ENCODE assay signal across 26 mouse cellular contexts in genomic region chr19:32752357-32752756, GRCm38 (mm10).
"Had no signal": no experiment of that assay in that cellular context is flagged by ENCODE, and none has a peak within 500 bp of the region (broad histone marks: within the 10 kb centered on the region; RNA-seq: fewer than 3 reads in every experiment).

No protein-coding gene starts in this region.

- H3K4me1 ChIP-seq: limb, embryonic 12.5 days had no signal

- H3K36me3 ChIP-seq: heart, embryonic 10.5 days; heart, embryonic 12.5 days; hindbrain, embryonic 13.5 days; hindbrain, embryonic 15.5 days; kidney, embryonic 15.5 days; limb, embryonic 10.5 days; limb, embryonic 12.5 days; liver, embryonic 13.5 days; liver, embryonic 15.5 days had no signal

- ATAC-seq: hindbrain, postnatal 0 days; intestine, embryonic 16.5 days had no signal

- H3K9ac ChIP-seq: heart, embryonic 12.5 days; hindbrain, embryonic 13.5 days; hindbrain, embryonic 15.5 days; kidney, embryonic 15.5 days; limb, embryonic 12.5 days; liver, embryonic 13.5 days; liver, embryonic 15.5 days had no signal

- H3K4me3 ChIP-seq: gastrocnemius, adult 2 months; heart, embryonic 10.5 days; heart, embryonic 12.5 days; hindbrain, embryonic 13.5 days; hindbrain, embryonic 15.5 days; kidney, embryonic 15.5 days; left cerebral cortex, adult 2 months; limb, embryonic 10.5 days; limb, embryonic 12.5 days; liver, embryonic 13.5 days; liver, embryonic 15.5 days had no signal

- H3K27me3 ChIP-seq: heart, embryonic 12.5 days; hindbrain, embryonic 15.5 days had no signal

- H3K4me2 ChIP-seq: heart, embryonic 12.5 days; hindbrain, embryonic 13.5 days; hindbrain, embryonic 15.5 days; kidney, embryonic 15.5 days; limb, embryonic 12.5 days; liver, embryonic 11.5 days; liver, embryonic 13.5 days; liver, embryonic 15.5 days had no signal

- DNase-seq: gastrocnemius, adult 2 months; gastrocnemius, postnatal 10 days; gastrocnemius, postnatal 25 days; heart, adult 18-20 months; heart, postnatal 14 days; heart, postnatal 36 days; kidney, adult 11 months; kidney, adult 2 months; kidney, adult 9 months; kidney, postnatal 14 days; kidney, postnatal 36 days; liver; liver, embryonic 13.5 days had no signal

- H3K27ac ChIP-seq: gastrocnemius, adult 2 months; heart, embryonic 10.5 days; hindbrain, embryonic 13.5 days; hindbrain, embryonic 15.5 days; hindbrain, postnatal 0 days; kidney, embryonic 15.5 days; kidney, postnatal 0 days; left cerebral cortex, adult 2 months; limb, embryonic 10.5 days; limb, embryonic 12.5 days; liver, embryonic 13.5 days; liver, embryonic 15.5 days had no signal

- H3K9me3 ChIP-seq: heart, embryonic 10.5 days; heart, embryonic 12.5 days; hindbrain, embryonic 13.5 days; hindbrain, embryonic 15.5 days; kidney, embryonic 15.5 days; limb, embryonic 10.5 days; limb, embryonic 12.5 days; liver, embryonic 13.5 days; liver, embryonic 15.5 days had no signal
